Mouse (Mus musculus) lung, postnatal 0 days (tissue): ENCODE data around the gene Prkcb.

ENCODE experiments used
- CTCF ChIP-seq: IDR thresholded peaks from 2 replicates; pipeline ENCODE4 v1.5.1; 2016; ENCODE audit warnings: antibody characterized with exemption, mild to moderate bottlenecking
- EP300 ChIP-seq: IDR thresholded peaks from 2 replicates; pipeline ENCODE4 v1.6.1; 2016; ENCODE audit warnings: antibody characterized with exemption, mild to moderate bottlenecking, control low read depth

GRCm38 (mm10) chr7:122379292-122379691 is 90.7 kb downstream of the Prkcb start:
- TF ChIP-seq CTCF (no peak), EP300 (no peak)
